Mouse (Mus musculus) CH12F3 (cell line): ENCODE measurements around the gene Map3k19.

Experiments
- in situ Hi-C: fragments of 300-500 bp; cut with MboI; formaldehyde crosslinking; loops from 2 replicates; pipeline ENCODE4 v1.14.3; 2020; ENCODE audit warnings: low sequenced_read_pairs

Map3k19 gene

DNA sequence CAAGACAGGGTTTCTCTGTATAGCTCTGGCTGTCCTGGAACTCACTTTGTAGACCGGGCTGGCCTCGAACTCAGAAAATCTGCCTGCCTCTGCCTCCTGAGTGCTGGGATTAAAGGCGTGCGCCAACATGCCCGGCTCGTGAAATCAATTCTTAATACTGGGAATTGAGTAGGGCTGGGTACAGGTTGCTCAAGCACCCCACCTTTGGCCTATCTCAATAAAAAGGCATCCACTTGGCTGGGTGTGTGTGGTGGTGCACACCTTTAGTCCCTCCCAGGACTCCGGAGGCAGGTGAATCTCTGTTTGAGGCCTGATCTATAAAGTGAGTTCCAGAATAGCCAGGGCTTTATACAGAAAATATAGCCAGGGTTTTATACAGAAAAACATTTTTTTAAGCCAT is 46.2 kb downstream of the Map3k19 start:
- in situ Hi-C loops, result no loop called here

DNA sequence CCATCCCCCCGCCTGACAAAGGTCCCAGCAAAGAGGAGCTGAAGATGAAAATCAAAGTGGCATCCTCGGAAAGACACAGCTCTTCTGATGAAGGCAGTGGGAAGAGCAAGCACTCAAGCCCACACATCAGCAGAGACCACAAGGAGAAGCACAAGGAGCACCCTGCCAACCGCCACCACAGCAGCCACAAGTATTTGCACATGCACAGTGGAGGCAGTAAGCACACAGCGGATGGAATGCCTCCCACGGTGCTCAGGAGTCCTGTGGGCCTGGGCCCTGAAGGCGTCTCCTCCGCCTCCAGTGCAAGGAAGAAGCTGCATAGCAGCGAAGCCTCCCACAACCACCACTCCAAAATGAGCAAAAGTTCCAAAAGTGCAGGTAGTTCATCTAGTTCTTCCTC is 51.9 kb downstream of the Map3k19 start:
- in situ Hi-C loops, result no loop called here

DNA sequence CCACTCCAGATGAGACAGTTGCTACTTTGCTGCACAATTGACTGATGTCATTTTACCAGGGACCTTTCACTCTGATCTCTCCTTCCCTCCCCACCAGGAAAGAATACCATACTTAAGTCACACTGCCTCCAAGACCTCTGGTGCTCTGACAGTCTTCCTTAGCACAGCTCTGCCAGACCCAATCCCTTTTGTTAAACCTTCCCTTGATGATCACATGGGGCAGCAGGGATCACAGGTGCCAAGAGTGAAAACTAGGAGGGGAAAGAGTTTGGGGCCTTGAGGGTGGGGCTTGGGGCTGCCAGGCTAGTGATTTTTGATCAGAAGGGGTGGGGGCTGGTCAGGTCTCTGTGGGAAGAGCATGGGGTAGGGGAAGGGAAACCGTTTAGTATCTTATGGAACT is 58.1 kb downstream of the Map3k19 start:
- in situ Hi-C loops, result no loop called here

DNA sequence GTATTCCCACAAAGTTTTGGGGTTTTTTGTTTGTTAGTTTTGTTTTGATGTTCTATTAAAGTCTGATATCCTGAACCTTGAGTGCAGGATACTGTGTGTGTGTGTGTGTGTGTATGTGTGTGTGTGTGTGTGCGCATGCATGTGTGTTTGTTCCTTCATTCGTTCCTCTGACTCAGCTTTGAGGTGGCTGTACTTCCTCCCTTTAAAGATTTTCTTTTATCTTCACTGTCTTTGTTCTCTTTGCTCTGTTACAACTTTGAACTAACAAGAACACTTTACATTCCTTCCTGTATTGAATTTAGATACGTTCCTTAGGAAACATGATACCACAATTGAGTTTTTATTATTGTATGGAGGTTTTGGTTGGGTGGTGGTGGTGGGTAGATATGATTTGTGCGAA is 58.5 kb downstream of the Map3k19 start:
- in situ Hi-C loops, result no loop called here

DNA sequence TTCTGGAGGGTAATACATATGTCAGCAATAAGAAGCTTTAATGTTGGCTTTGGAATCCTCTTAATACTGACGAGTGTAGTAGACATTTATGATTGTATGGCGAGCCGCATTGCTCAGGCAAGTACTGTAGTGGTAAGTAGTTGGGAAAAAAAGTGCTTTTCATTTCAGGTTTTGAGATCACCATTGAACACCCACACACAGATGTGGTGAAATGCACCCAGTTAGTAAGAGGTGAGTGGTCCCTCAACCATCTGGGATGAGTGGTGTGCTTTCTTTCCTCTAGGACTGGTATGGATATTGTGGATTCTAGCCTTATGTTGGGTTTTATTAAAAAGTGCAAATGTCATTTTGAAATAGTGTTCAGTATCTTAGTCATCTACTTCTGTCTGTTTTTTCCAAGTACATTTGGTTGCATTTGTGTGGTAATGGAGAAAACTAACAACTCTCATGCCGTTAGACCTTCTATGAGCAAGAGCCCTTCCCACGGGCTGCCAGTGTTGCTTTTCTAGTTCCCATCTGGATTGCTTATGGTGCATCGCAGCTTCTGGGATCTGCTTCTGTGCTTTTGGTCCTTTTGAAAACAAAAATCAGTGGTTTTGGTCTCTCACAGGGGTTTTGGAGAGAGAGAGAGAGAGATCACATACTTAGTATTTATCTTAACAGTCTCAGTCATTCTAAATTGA is 59.6 kb downstream of the Map3k19 start:
- in situ Hi-C loops, result no loop called here

DNA sequence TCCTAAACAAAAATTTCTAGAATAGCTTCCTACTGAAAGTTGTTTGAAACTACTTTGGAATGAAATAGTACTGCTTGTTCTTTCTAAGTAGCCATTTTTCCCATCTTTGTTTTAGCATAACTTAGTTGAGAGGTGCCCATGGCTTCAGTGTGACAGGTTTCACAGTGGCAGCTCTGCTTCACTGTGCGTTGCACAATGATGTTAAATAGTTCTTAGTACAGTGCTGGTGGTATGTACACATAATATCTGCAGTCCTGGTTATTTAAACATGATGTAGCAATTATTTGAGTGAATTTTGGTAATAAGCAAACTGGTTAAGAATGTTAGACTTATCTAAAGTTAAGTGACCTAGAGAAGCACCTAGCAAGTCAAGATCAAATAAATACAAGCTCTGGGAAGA is 61.4 kb downstream of the Map3k19 start:
- in situ Hi-C loops, result no loop called here

DNA sequence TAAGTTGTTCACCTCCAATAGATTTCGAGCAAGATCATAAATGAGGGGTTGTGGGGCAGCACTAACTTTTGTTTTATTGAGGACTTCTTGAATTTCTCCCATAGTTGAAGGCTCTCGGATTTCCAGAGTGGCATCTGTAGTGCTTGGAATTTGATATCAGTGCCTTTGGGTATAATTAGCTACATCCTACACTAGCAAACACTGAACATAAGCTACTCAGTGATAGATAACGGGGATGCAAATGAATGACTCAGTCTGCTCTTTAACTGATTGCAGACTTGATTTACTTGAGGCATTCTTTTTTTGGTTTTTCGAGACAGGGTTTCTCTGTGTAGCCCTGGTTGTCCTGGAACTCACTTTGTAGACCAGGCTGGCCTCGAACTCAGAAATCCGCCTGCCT is 65.9 kb downstream of the Map3k19 start:
- in situ Hi-C loops, result no loop called here

DNA sequence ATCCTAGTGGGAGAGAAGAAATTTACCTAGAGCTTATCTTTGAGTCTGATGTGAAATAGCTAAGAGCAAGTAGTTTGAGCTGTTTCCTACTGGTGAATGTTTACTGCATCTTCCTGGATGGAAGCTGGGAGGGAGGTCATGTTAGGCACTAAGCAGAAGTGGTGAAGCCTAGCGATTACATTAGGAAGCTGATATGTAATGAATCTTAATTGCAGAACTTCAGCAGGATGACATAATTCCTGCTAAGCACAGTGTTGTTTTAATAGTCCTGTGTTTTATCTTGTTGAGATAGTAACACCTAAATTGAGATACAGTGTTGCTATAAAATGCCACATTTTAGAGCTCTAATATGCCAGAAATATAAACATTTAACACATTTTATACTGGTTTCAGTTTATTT is 68.9 kb downstream of the Map3k19 start:
- in situ Hi-C loops, result no loop called here

DNA sequence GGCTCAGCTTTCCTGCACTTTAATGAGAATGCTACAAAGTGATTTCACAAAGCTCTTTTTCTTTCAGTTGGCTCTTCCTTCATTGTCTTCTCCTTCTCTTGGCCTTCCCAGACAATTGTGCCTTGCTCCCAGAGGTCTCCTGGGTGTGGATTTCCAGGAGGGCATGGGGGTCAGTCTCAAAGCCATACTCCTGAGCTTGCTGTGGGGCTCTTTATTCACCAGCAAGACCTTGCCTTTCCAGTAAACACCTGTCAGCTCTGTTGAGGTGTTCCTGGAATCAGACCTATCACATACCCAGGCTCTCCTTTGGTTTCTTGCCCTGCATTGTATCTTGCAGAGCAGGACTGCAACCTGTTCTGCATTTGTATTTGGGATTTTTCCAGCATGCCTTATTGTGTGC is 71.0 kb downstream of the Map3k19 start:
- in situ Hi-C loops, result no loop called here

DNA sequence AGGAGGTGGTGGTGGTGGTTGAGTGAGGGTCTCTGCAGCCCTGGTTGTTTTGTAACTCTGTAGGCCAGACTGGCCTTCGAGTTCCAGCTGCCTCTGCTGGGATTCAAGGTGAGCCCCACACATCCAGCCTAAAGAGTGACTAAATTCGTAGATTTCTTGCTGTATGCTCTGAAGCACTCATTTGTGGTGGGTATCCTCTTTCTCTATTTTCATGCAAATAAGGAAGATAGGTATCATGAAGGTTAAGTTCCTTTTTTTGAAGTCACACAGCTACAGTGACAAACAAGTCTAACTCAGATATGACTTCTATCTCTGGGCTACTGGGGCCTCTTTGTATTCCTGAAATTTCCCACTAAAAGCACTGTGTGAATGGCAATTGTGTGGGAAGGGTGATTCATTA is 74.0 kb downstream of the Map3k19 start:
- in situ Hi-C loops, result no loop called here

DNA sequence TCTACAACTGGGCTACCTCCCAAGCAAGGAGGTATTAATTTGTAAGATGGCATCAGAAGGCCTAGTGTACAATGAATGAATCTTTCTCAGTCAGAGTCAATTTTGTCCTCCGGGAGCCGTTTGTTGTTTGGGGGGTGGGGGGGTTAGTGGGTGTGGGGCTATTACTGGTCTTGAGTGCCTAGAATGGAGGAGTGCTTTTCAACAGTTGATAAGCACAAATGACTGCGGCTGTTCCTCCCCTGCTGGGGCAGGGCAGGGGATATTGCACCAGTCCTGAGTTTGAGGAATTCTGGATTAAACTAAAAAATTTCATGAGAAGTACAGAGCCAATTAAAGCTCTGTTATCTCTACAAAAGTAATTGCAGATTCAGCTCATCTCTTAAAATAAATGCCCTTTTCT is 74.7 kb downstream of the Map3k19 start:
- in situ Hi-C loops, result no loop called here

DNA sequence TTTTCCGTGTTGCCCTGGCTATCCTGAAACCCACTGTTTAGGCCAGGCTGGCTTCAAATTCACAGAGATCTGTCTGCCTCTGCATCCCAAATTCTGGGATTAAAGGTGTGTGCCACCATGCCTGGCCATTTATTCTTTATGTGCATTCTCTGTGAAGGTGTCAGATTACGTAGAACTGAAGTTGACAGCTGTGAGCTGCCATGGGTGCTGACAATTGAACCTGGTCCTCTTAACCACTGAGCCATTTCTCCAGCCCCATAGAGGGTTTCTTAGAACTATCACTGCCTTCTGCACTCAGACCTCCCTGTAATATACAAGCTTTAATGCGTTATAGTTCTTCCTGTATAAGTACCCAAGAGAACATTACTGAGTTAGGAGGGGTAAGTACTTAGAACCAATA is 76.2 kb downstream of the Map3k19 start:
- in situ Hi-C loops, result no loop called here

DNA sequence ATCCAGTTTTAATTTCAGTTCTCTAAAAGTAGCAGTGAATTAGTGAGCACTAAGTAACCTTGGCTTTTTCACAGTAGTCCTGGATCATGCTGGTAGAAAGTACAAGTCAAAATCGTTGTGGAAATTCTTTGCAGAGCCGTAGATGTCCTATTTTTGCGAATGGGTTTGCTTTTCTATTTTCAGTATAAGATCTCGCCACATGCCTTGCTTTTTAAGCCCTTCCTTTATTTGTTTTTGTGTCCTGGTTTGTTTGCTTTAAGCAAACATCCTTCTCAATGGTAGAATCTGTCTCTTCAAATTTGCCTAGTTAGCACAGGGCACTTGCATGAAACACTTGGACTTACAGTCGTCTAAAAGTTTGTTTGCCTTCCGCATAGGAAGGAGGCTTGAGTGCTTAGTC is 78.6 kb downstream of the Map3k19 start:
- in situ Hi-C loops, result no loop called here

DNA sequence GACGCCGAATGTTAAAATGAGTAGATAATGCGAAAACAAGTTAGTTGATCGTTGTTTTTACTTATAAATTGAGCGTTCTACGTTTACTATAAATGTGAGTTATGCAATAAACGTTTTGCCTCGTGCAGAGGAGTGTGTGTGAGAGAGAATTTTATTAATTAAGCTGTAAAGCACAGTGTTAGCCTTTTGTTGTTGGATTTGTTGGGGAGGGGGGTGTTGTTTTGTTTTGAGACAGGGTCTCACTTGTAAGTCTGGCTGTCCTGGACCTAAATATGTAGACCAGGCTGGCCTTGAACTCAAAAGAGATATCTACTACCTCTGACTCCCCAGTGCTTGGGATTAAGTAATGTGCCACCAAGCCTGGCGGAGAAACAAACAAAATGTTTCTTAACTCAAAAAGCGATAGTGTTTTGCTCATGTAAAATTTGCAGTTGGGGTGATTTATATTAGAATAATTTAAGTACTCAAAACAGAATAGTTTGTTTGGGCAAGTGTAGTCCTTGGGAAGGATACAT is 79.6 kb downstream of the Map3k19 start:
- in situ Hi-C loops, result no loop called here

DNA sequence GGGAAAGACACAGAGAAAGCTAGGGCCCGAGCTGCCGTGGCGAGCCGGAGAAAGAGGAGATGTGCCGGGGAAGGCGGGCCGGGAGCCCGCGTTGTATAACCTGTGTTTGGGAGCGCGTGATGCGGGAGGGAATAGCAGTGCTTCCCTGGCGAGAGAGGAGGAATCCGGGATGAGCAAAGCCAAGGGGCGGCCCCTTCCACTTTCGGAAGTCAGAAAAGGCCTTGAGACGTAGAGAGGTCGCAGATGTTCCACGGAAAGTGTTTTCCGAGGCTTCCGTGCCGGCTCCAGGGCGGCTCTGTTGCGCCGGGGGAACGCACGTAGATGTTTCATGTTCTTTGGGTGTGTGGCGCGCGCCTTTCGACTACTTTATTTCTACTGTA is 80.3 kb downstream of the Map3k19 start:
- in situ Hi-C loops, result no loop called here

DNA sequence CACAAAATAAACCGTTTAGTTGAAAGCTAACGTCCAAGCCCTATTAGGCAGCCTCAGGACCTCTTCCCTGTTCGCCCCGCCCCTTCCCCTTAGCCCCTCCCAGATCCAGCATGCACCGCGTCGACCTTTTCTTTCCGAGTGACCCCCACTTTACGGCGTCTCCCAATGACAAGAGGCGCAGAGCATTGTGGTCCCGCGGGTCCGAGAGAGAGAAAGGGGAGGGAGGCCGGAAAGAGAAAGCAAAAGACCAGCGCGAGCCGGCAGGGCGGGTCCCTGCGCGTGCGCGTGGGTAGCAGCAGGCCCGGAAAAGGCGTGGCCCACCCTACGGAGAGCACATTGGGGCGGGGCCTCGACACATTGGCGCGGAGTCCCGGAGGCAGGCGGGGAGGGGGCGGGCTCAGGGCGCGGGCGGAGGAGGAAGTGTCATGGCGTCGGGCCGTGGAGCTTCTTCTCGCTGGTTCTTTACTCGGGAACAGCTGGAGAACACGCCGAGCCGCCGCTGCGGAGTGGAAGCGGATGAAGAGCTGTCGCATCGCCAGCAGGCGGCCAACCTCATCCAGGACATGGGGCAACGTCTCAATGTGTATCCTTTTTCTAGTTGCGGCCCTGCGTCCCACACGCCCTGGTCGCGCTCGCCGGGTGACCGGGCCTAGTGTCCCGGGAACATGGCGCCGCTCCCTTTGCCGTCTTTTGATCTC is 80.9 kb downstream of the Map3k19 start, which contains the start of gene Ccnt2:
TSS of gene Ccnt2 (plus strand) at position 362 of the 698 bp plus-strand sequence.
- in situ Hi-C loops, result no loop called here

DNA sequence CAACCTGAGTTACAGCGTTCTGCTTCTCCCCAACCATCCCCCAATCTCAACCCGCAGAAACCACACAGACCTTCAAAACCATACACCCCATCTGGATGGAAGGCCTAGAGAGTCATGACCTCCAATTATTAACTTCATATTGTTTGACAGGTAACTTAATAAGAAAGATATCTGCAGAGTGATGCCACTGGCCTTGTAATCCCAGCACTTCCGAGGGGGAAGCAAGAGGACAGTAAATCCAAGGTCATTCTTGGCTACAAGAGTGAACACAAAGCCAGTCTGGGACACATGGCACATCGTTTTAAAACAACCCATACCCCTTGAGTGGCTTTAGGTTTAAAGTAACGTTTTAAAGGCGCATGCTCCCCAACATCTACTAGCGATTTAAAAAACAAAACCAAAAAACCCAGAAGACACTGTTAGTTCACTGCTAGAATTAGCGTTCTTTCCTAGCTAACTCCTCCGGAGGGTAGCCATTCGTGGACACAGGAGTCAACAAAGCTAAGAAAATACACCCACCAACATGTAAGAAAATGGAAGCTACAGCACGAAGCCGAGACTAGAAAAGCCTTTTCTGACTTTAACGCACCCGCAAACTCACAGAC is 81.5 kb downstream of the Map3k19 start:
- in situ Hi-C loops, result no loop called here

DNA sequence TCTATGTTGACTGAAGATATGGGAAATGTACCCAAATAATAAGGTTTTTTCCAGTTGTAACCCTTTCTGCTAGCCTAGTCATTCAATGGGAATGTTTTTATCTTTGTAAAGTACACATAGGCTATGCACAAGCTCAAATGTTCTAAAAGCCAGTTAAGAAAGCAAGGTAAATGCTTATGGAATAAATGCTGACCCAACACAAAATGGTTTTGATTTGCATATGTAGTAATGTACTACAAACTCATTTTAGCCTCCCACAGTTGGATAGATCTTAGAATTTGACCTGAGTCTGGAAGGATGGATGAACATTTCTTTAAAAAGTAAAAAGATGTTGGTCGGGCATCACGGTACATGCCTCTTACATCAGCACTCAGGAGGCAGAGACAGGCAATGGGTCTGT is 88.1 kb downstream of the Map3k19 start:
- in situ Hi-C loops, result no loop called here

DNA sequence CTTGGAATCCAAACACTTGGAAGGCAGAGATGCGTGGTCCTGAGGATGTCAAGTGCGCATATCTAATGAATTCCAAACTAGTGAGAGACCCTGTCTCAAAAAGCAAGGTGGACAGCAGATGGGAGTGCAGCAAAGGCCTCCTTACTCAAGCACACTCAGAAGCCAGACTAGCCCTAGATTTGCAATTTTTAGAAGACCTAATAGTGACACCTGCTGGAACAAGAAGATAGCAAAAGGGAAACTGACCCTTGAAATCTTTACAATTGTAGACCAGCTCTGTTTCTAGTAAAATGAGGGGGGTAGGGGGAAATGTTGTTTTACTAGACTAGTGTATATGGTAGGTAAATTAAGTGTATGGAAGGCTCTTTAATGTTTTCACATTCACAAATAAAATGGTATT is 89.4 kb downstream of the Map3k19 start:
- in situ Hi-C loops, result no loop called here
